Mouse (Mus musculus) ES-E14 (cell line): ENCODE results near the gene Ptprk. TPM values are rescaled to one million over a fixed set of nuclear protein-coding genes. Genes with fewer than 3 reads are reported as not detected.

Source experiments
- DNase-seq: peaks from one replicate; pipeline ENCODE4 v3.0.0-alpha.2; 2013; ENCODE audit warnings: low read depth, low spot score
- H3K27ac ChIP-seq: 2 replicates; pipeline ENCODE4 v1.5.1; 2012; ENCODE audit warnings: low read depth, mild to moderate bottlenecking, low read length, moderate library complexity, mixed read lengths; ENCODE audit not compliant: poor library complexity, insufficient read depth, severe bottlenecking
- H3K36me3 ChIP-seq: 2 replicates; pipeline ENCODE4 v1.6.1; 2012; ENCODE audit warnings: mild to moderate bottlenecking, low read length, moderate library complexity, mixed read lengths; ENCODE audit not compliant: control insufficient read depth, poor library complexity, insufficient read depth, severe bottlenecking
- H3K4me1 ChIP-seq, 2 experiments: fragments of 150-350 bp in 1 of 2; sonication (generic) in 1 of 2; 2 replicates each; pipeline ENCODE4 v1.6.1; 2012; ENCODE audit warnings: low read length in 2 of 2, mild to moderate bottlenecking in 1 of 2, mixed read lengths in 1 of 2; ENCODE audit not compliant: control insufficient read depth in 2 of 2, insufficient read depth in 2 of 2, poor library complexity in 1 of 2
- H3K4me3 ChIP-seq, 2 experiments: fragments of 150-350 bp in 1 of 2; sonication (generic) in 1 of 2; 2 replicates each; pipeline ENCODE4 v1.5.1; 2012; ENCODE audit warnings: low read length in 2 of 2, low read depth in 1 of 2, mild to moderate bottlenecking in 1 of 2, mixed read lengths in 1 of 2; ENCODE audit not compliant: insufficient read depth in 1 of 2, poor library complexity in 1 of 2, severe bottlenecking in 1 of 2
- H3K9ac ChIP-seq: 2 replicates; pipeline ENCODE4 v1.6.1; 2012; ENCODE audit warnings: low read depth, mild to moderate bottlenecking, low read length, mixed read lengths; ENCODE audit not compliant: poor library complexity, insufficient read depth, severe bottlenecking
- H3K9me3 ChIP-seq: fragments of 150-350 bp; sonication (generic); 2 replicates; pipeline ENCODE4 v1.6.1; 2012; ENCODE audit warnings: low read depth, mild to moderate bottlenecking, low read length; ENCODE audit not compliant: control insufficient read depth, insufficient read depth
- CHD2 ChIP-seq: IDR thresholded peaks from 2 replicates; pipeline ENCODE4 v1.6.1; 2014; ENCODE audit warnings: mild to moderate bottlenecking, low read depth, low read length, inconsistent platforms
- HCFC1 ChIP-seq: IDR thresholded peaks from 2 replicates; pipeline ENCODE4 v1.6.1; 2012; ENCODE audit warnings: low read length, inconsistent platforms, borderline replicate concordance; ENCODE audit not compliant: insufficient read depth
- MAFK ChIP-seq: IDR thresholded peaks from 2 replicates; pipeline ENCODE4 v1.6.1; 2014; ENCODE audit warnings: mild to moderate bottlenecking, low read depth, low read length, inconsistent platforms; ENCODE audit not compliant: insufficient read depth
- ZC3H11A ChIP-seq: IDR thresholded peaks from 2 replicates; pipeline ENCODE4 v1.6.1; 2012; ENCODE audit warnings: low read depth, mild to moderate bottlenecking, inconsistent platforms, low read length, borderline replicate concordance
- ZNF384 ChIP-seq: IDR thresholded peaks from 2 replicates; pipeline ENCODE4 v1.6.1; 2012; ENCODE audit warnings: low read depth, low read length, inconsistent platforms
- in situ Hi-C, 2 experiments: fragments of 600-800 bp; cut with MboI; formaldehyde crosslinking; loops; one replicate each; pipeline ENCODE4 v1.15.1; 2025; ENCODE audit warnings: low sequenced_read_pairs in 2 of 2, inconsistent platforms in 1 of 2; ENCODE audit not compliant: unreplicated experiment in 2 of 2
- total RNA-seq: library from RNA; depleted of rRNA; stranded (reverse); fragments of 300-350 nt; gene quantifications from 2 replicates; pipeline ENCODE4 v1.2.3, GENCODE M21; 2012

Gene Ptprk
- total RNA-seq, 1 experiment, result 67.0 TPM

- H3K36me3 ChIP-seq, result no peaks in the 10 kb centered on the region
- H3K27ac ChIP-seq, result no peak overlapping the region
- TF ChIP-seq MAFK (no peak), HCFC1 (no peak), ZC3H11A (no peak), ZNF384 (no peak), CHD2 (no peak)
- in situ Hi-C loops, result no loop called here
- no peaks in the 10 kb centered on the region for H3K4me1 ChIP-seq
- no peak for DNase-seq
- no peak overlapping the region for H3K4me3 ChIP-seq
- H3K9ac ChIP-seq, result no peak overlapping the region
- H3K9me3 ChIP-seq, result no peaks in the 10 kb centered on the region
Observed at GRCm38 (mm10) chr10:28103924-28104323, 29.3 kb downstream of the Ptprk start.

- H3K9me3 ChIP-seq, result no peaks in the 10 kb centered on the region
- TF ChIP-seq MAFK, result no peak
- TF ChIP-seq ZC3H11A, result no peak
- TF ChIP-seq CHD2, result no peak
- no peak for TF ChIP-seq ZNF384
- TF ChIP-seq HCFC1, result no peak
- no peaks in the 10 kb centered on the region for H3K4me1 ChIP-seq
- no peak overlapping the region for H3K9ac ChIP-seq
- in situ Hi-C loops, result no loop called here
- H3K27ac ChIP-seq, result no peak overlapping the region
- H3K36me3 ChIP-seq, result no peaks in the 10 kb centered on the region
- no peak overlapping the region for H3K4me3 ChIP-seq
- DNase-seq, result no peak
Observed at GRCm38 (mm10) chr10:28105247-28105646, 30.6 kb downstream of the Ptprk start.

- DNase-seq, result no peak
- Histone ChIP-seq H3K36me3 (no peaks in the 10 kb centered on the region), H3K4me3 (no peak overlapping the region), H3K27ac (no peak overlapping the region), H3K9ac (no peak overlapping the region), H3K4me1 (no peaks in the 10 kb centered on the region), H3K9me3 (no peaks in the 10 kb centered on the region)
- in situ Hi-C loops, result no loop called here
- TF ChIP-seq ZC3H11A, result no peak
Observed at GRCm38 (mm10) chr10:28112826-28113589, 38.4 kb downstream of the Ptprk start.

- in situ Hi-C loops, result no loop called here
- DNase-seq, result no peak
- Histone ChIP-seq H3K36me3 (no peaks in the 10 kb centered on the region), H3K27ac (no peak overlapping the region), H3K9me3 (no peaks in the 10 kb centered on the region), H3K4me1 (no peaks in the 10 kb centered on the region), H3K9ac (no peak overlapping the region), H3K4me3 (no peak overlapping the region)
- TF ChIP-seq HCFC1, result no peak
- no peak for TF ChIP-seq CHD2
- no peak for TF ChIP-seq ZNF384
- no peak for TF ChIP-seq MAFK
- no peak for TF ChIP-seq ZC3H11A
Observed at GRCm38 (mm10) chr10:28113879-28114278, 39.3 kb downstream of the Ptprk start.

GRCm38 (mm10) chr10:28116982-28117381 lies 42.4 kb downstream of the Ptprk start:
- no peak for DNase-seq
- Histone ChIP-seq H3K9ac (no peak overlapping the region), H3K9me3 (no peaks in the 10 kb centered on the region), H3K27ac (no peak overlapping the region), H3K4me3 (no peak overlapping the region), H3K4me1 (no peaks in the 10 kb centered on the region), H3K36me3 (no peaks in the 10 kb centered on the region)
- TF ChIP-seq ZNF384, result no peak
- no peak for TF ChIP-seq MAFK
- no peak for TF ChIP-seq CHD2
- no peak for TF ChIP-seq ZC3H11A
- no peak for TF ChIP-seq HCFC1
- in situ Hi-C loops, result no loop called here
